In the genomic region with DNA sequence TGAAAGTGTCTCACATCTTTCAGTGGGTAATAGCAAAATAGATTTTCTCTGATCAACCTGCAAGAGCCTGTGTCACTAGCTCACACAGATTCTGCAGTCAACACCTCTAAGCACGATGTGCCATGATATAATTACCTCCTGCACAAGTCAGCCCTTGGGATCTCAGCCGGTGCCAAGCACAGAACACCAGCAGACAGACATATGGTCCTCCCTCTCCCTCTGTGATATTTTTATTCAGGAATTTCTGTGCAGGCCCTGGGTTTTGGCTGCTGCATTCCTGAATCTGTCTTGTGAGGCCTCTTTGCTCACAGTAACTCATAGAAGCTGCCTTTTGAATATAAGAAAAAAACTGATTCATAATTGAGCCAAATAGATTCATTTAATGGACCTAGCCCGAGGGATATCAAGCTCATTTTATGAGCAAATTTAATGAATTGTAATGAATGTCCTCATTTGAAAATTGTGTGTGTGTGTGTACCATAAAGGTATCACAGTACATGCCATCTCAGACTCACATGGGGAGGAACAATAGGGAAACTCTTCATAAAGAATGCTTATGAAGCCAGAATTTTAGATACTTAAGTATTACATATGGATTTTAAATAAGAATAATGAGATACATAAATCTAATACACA, we compare ENCODE assay signal across 10 mouse cellular contexts.
DNase-seq lines count a peak whose midpoint lies in the region; ATAC-seq lines count a peak whose summit lies in the region.
"Had no signal": no experiment of that assay in that cellular context is flagged by ENCODE, and none has a peak within 500 bp of the region (broad histone marks: within the 10 kb centered on the region; RNA-seq: fewer than 3 reads in every experiment).

No protein-coding gene starts in this region.

- H3K4me1 ChIP-seq in hindbrain, embryonic 13.5 days (replicated peaks) = peaks cover 4% of the 10 kb centered on the region; the same call in 1 of the 2 replicates
- H3K4me1 ChIP-seq in hindbrain, embryonic 11.5 days (replicated peaks; ENCODE audit: control insufficient read depth, insufficient read depth, low read length) = no peaks in the 10 kb centered on the region
- peaks cover 9% of the 10 kb centered on the region for H3K4me1 ChIP-seq in heart, embryonic 15.5 days (replicated peaks)
- H3K4me1 ChIP-seq in liver, embryonic 11.5 days (replicated peaks; ENCODE audit: control insufficient read depth, insufficient read depth, low read length) = no peaks in the 10 kb centered on the region
- H3K4me1 ChIP-seq: lung, embryonic 15.5 days had no signal

- peak; percentile 83 for ATAC-seq in hindbrain, embryonic 13.5 days (ENCODE audit: low FRiP score)
- no peak for ATAC-seq in hindbrain, embryonic 11.5 days (ENCODE audit: low FRiP score)
- 0 out of 2 replicates have a peak, but pooled peaks have one; percentile 58 for ATAC-seq in heart, embryonic 15.5 days (replicated peaks; ENCODE audit: insufficient number of reproducible peaks, insufficient read depth, low FRiP score, low read depth)
- no peak for ATAC-seq in liver, embryonic 11.5 days (replicated peaks; ENCODE audit: low FRiP score)

- H3K4me3 ChIP-seq in hindbrain, embryonic 13.5 days = no peak overlapping the region
- no peak overlapping the region for H3K4me3 ChIP-seq in hindbrain, embryonic 11.5 days (ENCODE audit: low read depth, low read length)
- no peak overlapping the region for H3K4me3 ChIP-seq in heart, embryonic 15.5 days
- no peak overlapping the region for H3K4me3 ChIP-seq in liver, embryonic 11.5 days (ENCODE audit: low read depth, low read length)
- H3K4me3 ChIP-seq: lung, embryonic 15.5 days had no signal

- H3K27ac ChIP-seq in hindbrain, embryonic 13.5 days = no peak overlapping the region
- H3K27ac ChIP-seq in hindbrain, embryonic 11.5 days (ENCODE audit: low read depth, low read length) = no peak overlapping the region
- H3K27ac ChIP-seq in heart, embryonic 15.5 days = peak overlapping the region; percentile 57
- H3K27ac ChIP-seq in liver, embryonic 11.5 days (ENCODE audit: low read depth, low read length) = no peak overlapping the region
- H3K27ac ChIP-seq: lung, embryonic 15.5 days had no signal

- 47% methylated on average over 3 of the region's 3 CpGs for WGBS in hindbrain, embryonic 13.5 days
- WGBS in hindbrain, embryonic 11.5 days = 68% methylated on average over 3 of the region's 3 CpGs
- 44% methylated on average over 3 of the region's 3 CpGs for WGBS in heart, embryonic 15.5 days
- WGBS in liver, embryonic 11.5 days = 71% methylated on average over 3 of the region's 3 CpGs

- no peaks in the 10 kb centered on the region for H3K9me3 ChIP-seq in hindbrain, embryonic 13.5 days
- no peaks in the 10 kb centered on the region for H3K9me3 ChIP-seq in hindbrain, embryonic 11.5 days (ENCODE audit: control insufficient read depth, low read length)
- no peaks in the 10 kb centered on the region for H3K9me3 ChIP-seq in heart, embryonic 15.5 days (replicated peaks)
- H3K9me3 ChIP-seq in liver, embryonic 11.5 days (ENCODE audit: control insufficient read depth, low read length) = no peaks in the 10 kb centered on the region
- H3K9me3 ChIP-seq: lung, embryonic 15.5 days had no signal

- H3K9ac ChIP-seq in hindbrain, embryonic 13.5 days = no peak overlapping the region
- H3K9ac ChIP-seq in hindbrain, embryonic 11.5 days (ENCODE audit: low read depth, low read length) = no peak overlapping the region
- no peak overlapping the region for H3K9ac ChIP-seq in heart, embryonic 15.5 days
- H3K9ac ChIP-seq in liver, embryonic 11.5 days (ENCODE audit: low read depth, low read length) = no peak overlapping the region
- H3K9ac ChIP-seq: lung, embryonic 15.5 days had no signal

- no peak for DNase-seq in hindbrain, embryonic 11.5 days (ENCODE audit: low spot score)
- peak; percentile 25 to 64 for DNase-seq in layer of hippocampus, postnatal 14 days (ENCODE audit: low spot score in 2 of 2)
- peak; percentile 73 to 87 for DNase-seq in right cerebral cortex, postnatal 36 days (ENCODE audit: low spot score in 2 of 2)
- no peak for DNase-seq in liver, embryonic 11.5 days (ENCODE audit: low spot score)
- no peak for DNase-seq in spleen, adult 18-20 months
- DNase-seq: kidney, postnatal 36 days; thymus, postnatal 36 days had no signal

- H3K4me2 ChIP-seq in hindbrain, embryonic 13.5 days = no peak overlapping the region
- no peak overlapping the region for H3K4me2 ChIP-seq in hindbrain, embryonic 11.5 days (replicated peaks; ENCODE audit: low read depth, low read length)
- H3K4me2 ChIP-seq in heart, embryonic 15.5 days = no peak overlapping the region
- H3K4me2 ChIP-seq in liver, embryonic 11.5 days = no peak overlapping the region
- H3K4me2 ChIP-seq: lung, embryonic 15.5 days had no signal

- no peaks in the 10 kb centered on the region for H3K27me3 ChIP-seq in hindbrain, embryonic 13.5 days
- no peaks in the 10 kb centered on the region for H3K27me3 ChIP-seq in hindbrain, embryonic 11.5 days (ENCODE audit: control insufficient read depth, insufficient read depth, low read length)
- H3K27me3 ChIP-seq in heart, embryonic 15.5 days = no peaks in the 10 kb centered on the region
- H3K27me3 ChIP-seq in liver, embryonic 11.5 days (replicated peaks; ENCODE audit: control insufficient read depth, insufficient read depth, low read length) = no peaks in the 10 kb centered on the region
- H3K27me3 ChIP-seq: lung, embryonic 15.5 days had no signal

- no peaks in the 10 kb centered on the region for H3K36me3 ChIP-seq in hindbrain, embryonic 13.5 days
- no peaks in the 10 kb centered on the region for H3K36me3 ChIP-seq in hindbrain, embryonic 11.5 days (ENCODE audit: control insufficient read depth, insufficient read depth, low read length)
- no peaks in the 10 kb centered on the region for H3K36me3 ChIP-seq in heart, embryonic 15.5 days
- H3K36me3 ChIP-seq in liver, embryonic 11.5 days (ENCODE audit: control insufficient read depth, insufficient read depth, low read length) = no peaks in the 10 kb centered on the region
- H3K36me3 ChIP-seq: lung, embryonic 15.5 days had no signal

Comparison
In these comparisons a context has a peak if more than half of its experiments do, and no peak if none do; other contexts are left out.
1. ATAC-seq: peak in hindbrain, embryonic 13.5 days (single experiment) and heart, embryonic 15.5 days (single experiment); none in hindbrain, embryonic 11.5 days (single experiment) and liver, embryonic 11.5 days (single experiment).
2. DNase-seq: peak in layer of hippocampus, postnatal 14 days (2 of 2) and right cerebral cortex, postnatal 36 days (2 of 2); none in hindbrain, embryonic 11.5 days (single experiment), liver, embryonic 11.5 days (single experiment) and spleen, adult 18-20 months (0 of 2).